In genomic region chr1:58695810-58696209, GRCm38 (mm10) we compare ENCODE assay signal across 17 mouse cellular contexts. TPM values are rescaled to one million over a fixed set of nuclear protein-coding genes. Genes with fewer than 3 reads are reported as not detected.
DNase-seq lines count a peak whose midpoint lies in the region; ATAC-seq and TF ChIP-seq lines count a peak whose summit lies in the region.
"Not testable (repeated sequence)": the region's sequence is repeated elsewhere in the genome, so short reads cannot be mapped to it uniquely, and the experiment has no call there.
"Had no signal": no experiment of that assay in that cellular context is flagged by ENCODE, and none has a peak within 500 bp of the region (broad histone marks: within the 10 kb centered on the region; RNA-seq: fewer than 3 reads in every experiment).

Als2cr12 (minus strand) TSS chr1:58695989.

- H3K27me3 ChIP-seq in forebrain, postnatal 0 days (ENCODE audit: insufficient read depth, low read length); intestine, postnatal 0 days (replicated peaks; ENCODE audit: control insufficient read depth, insufficient read depth, low read length); testis, adult 2 months (ENCODE audit: control insufficient read depth, insufficient read depth, low read length): not testable (repeated sequence)

- not testable (repeated sequence) for H3K36me3 ChIP-seq in forebrain, postnatal 0 days (ENCODE audit: insufficient read depth); intestine, postnatal 0 days (ENCODE audit: control insufficient read depth, insufficient read depth); testis, adult 2 months (ENCODE audit: control insufficient read depth, insufficient read depth, low read length)

- 0 out of 2 replicates have a peak, but pooled peaks have one; percentile 18 for ATAC-seq in forebrain, postnatal 0 days
- ATAC-seq in intestine, postnatal 0 days, result not testable (repeated sequence)

- not testable (repeated sequence) for TF ChIP-seq POLR2A in bone marrow macrophage, adult 2 months (IDR thresholded peaks at IDR 0.05; ENCODE audit: borderline replicate concordance, low read depth, low read length); testis, adult 2 months (IDR thresholded peaks at IDR 0.05; ENCODE audit: control insufficient read depth, low read depth, low read length)

- not testable (repeated sequence) for H3K4me2 ChIP-seq in forebrain, postnatal 0 days (ENCODE audit: low read depth); intestine, postnatal 0 days (replicated peaks; ENCODE audit: low read depth)

- not testable (repeated sequence) for H3K9ac ChIP-seq in forebrain, postnatal 0 days; intestine, postnatal 0 days (ENCODE audit: low read depth, low read length)

- H3K4me3 ChIP-seq in bone marrow macrophage, adult 2 months (ENCODE audit: insufficient read depth, low read length); forebrain, postnatal 0 days (ENCODE audit: low read depth, low read length); intestine, postnatal 0 days (ENCODE audit: low read depth, low read length): not testable (repeated sequence)
- peak within 1 kb of the TSS; percentile 86 for H3K4me3 ChIP-seq in testis, adult 2 months (ENCODE audit: control insufficient read depth, low read depth, low read length)

- H3K4me1 ChIP-seq in bone marrow macrophage, adult 2 months (ENCODE audit: control insufficient read depth, insufficient read depth, low read length), result peaks cover 12% of the 10 kb centered on the region
- not testable (repeated sequence) for H3K4me1 ChIP-seq in forebrain, postnatal 0 days (ENCODE audit: insufficient read depth); intestine, postnatal 0 days (replicated peaks; ENCODE audit: control insufficient read depth, insufficient read depth, low read length); testis, adult 2 months (ENCODE audit: control insufficient read depth, insufficient read depth, low read length)

- not testable (repeated sequence) for TF ChIP-seq CTCF in bone marrow macrophage, adult 2 months (IDR thresholded peaks at IDR 0.05; ENCODE audit: low read depth, low read length); forebrain, postnatal 0 days (IDR thresholded peaks at IDR 0.05; ENCODE audit: low read depth); intestine, postnatal 0 days (IDR thresholded peaks at IDR 0.05; ENCODE audit: low read depth); testis, adult 2 months (IDR thresholded peaks at IDR 0.05; ENCODE audit: control insufficient read depth, insufficient read depth, insufficient replicate concordance, low read depth, low read length)

- peak; percentile 55 for DNase-seq in R1 (ENCODE audit: low read depth, low spot score)
- DNase-seq in forebrain, postnatal 0 days, result not testable (repeated sequence)

- peak within 1 kb of the TSS; percentile 17; the same call in 1 of the 2 replicates for H3K27ac ChIP-seq in bone marrow macrophage, adult 2 months (ENCODE audit: insufficient read depth, low read depth, low read length)
- not testable (repeated sequence) for H3K27ac ChIP-seq in forebrain, postnatal 0 days (ENCODE audit: low read depth, low read length); intestine, postnatal 0 days (ENCODE audit: low read depth, low read length)
- peak within 1 kb of the TSS; percentile 97 for H3K27ac ChIP-seq in testis, adult 2 months (ENCODE audit: control insufficient read depth, insufficient read depth, low read depth, low read length)

- 83% methylated on average over 4 of the region's 4 CpGs for WGBS in forebrain, postnatal 0 days
- WGBS in intestine, postnatal 0 days, result 85% methylated on average over 4 of the region's 4 CpGs

- not testable (repeated sequence) for H3K9me3 ChIP-seq in forebrain, postnatal 0 days (ENCODE audit: low read length); intestine, postnatal 0 days (ENCODE audit: control insufficient read depth)

RNA-seq across cellular contexts. Expression of gene Als2cr12, which starts in this region (rescaled TPM):
- polyA plus RNA-seq in bone marrow macrophage, adult 2 months (2012; ENCODE audit: insufficient read depth, insufficient read length, missing spikeins), result not detected in 2 replicates
- 0.15 TPM in 1 of 2 replicates, not detected in the other for total RNA-seq in forebrain, postnatal 0 days (2014; rRNA removed)
- polyA plus RNA-seq in forebrain, postnatal 0 days (2015; fragmentation: Nextera tagmentation; extraction: Ambion mirVana), result 0.12 TPM in 1 of 2 replicates, not detected in the other
- 10.6 and 13.9 TPM in 2 replicates for polyA plus RNA-seq in intestine, postnatal 0 days (2015; fragmentation: Nextera tagmentation; extraction: Ambion mirVana)
- 64.1 and 65.5 TPM in 2 replicates for polyA plus RNA-seq in testis, adult 2 months (2012; rRNA removed)
- total RNA-seq: CH12.LX had no signal
- polyA plus RNA-seq: activated CD4-positive, CD25-positive, alpha-beta regulatory T cell, adult 4 months; brain, embryonic 14.5 days; cerebellum, adult 2 months; cortical plate, adult 2 months; embryonic facial prominence, embryonic 10.5 days; embryonic facial prominence, embryonic 12.5 days; forebrain, embryonic 11.5 days; forebrain, embryonic 13.5 days; forebrain, embryonic 15.5 days; frontal cortex, adult 2 months; G1E had no signal

Comparison
In these comparisons a context has a peak if more than half of its experiments do, and no peak if none do; other contexts are left out.
1. Peak in ATAC-seq in forebrain, postnatal 0 days; RNA of the gene not detected or under 1 TPM.